Mouse (Mus musculus) hindbrain, embryonic 13.5 days (tissue): Measurements from ENCODE around the gene Hoxd13. TPM values are rescaled to one million over a fixed set of nuclear protein-coding genes. Genes with fewer than 3 reads are reported as not detected.

ENCODE experiments used
- ATAC-seq: fragments of 200-750 bp; cut with Nextera tagmentation; 2 replicates; pipeline ENCODE4 v1.8.0; 2017; ENCODE audit warnings: moderate TSS enrichment; ENCODE audit not compliant: low FRiP score
- H3K27ac ChIP-seq: fragments of 300-500 bp; sonication (generic); 2 replicates; pipeline ENCODE4 v1.5.1; 2015; ENCODE audit warnings: inconsistent platforms, mild to moderate bottlenecking, moderate library complexity
- H3K27me3 ChIP-seq: fragments of 300-500 bp; sonication (generic); 2 replicates; pipeline ENCODE4 v1.6.1; 2015; ENCODE audit warnings: mild to moderate bottlenecking, inconsistent platforms
- H3K36me3 ChIP-seq: fragments of 300-500 bp; sonication (generic); 2 replicates; pipeline ENCODE4 v1.6.1; 2015; ENCODE audit warnings: mild to moderate bottlenecking, inconsistent platforms
- H3K4me1 ChIP-seq: fragments of 300-500 bp; sonication (generic); replicated peaks from 2 replicates; pipeline ENCODE4 v1.6.1; 2015; ENCODE audit warnings: inconsistent platforms
- H3K4me2 ChIP-seq: fragments of 300-500 bp; sonication (generic); 2 replicates; pipeline ENCODE4 v1.6.1; 2015; ENCODE audit warnings: inconsistent platforms, mild to moderate bottlenecking, moderate library complexity
- H3K4me3 ChIP-seq: fragments of 300-500 bp; sonication (generic); 2 replicates; pipeline ENCODE4 v1.5.1; 2015; ENCODE audit warnings: mild to moderate bottlenecking, inconsistent platforms
- H3K9ac ChIP-seq: fragments of 300-500 bp; sonication (generic); 2 replicates; pipeline ENCODE4 v1.6.1; 2015; ENCODE audit warnings: mild to moderate bottlenecking, inconsistent platforms
- H3K9me3 ChIP-seq: fragments of 300-500 bp; sonication (generic); 2 replicates; pipeline ENCODE4 v1.6.1; 2016; ENCODE audit warnings: inconsistent platforms
- WGBS: fragments of 180-500 bp; shearing (Covaris S2); methylation state at CpG from one replicate; pipeline ENCODE4 v1.1.7; 2015; 5-methylcytosine and 5-hydroxymethylcytosine counted together
- polyA plus RNA-seq: library from polyadenylated mRNA; unstranded; fragments of >200 nt; fragmentation: Nextera tagmentation; extraction: Ambion mirVana; gene quantifications from 2 replicates; pipeline ENCODE4 v1.2.1, GENCODE M21; 2015

The Hoxd13 gene
- polyA plus RNA-seq, 1 experiment from 2014 or later = not detected

GRCm38 (mm10) chr2:74701949-74702819, 34.1 kb downstream of the Hoxd13 start:
- H3K27me3 ChIP-seq = peaks cover 96% of the 10 kb centered on the region
- no peak overlapping the region for H3K27ac ChIP-seq
- WGBS = 10% methylated on average over 17 of the region's 17 CpGs
- peaks cover 24% of the 10 kb centered on the region for H3K4me1 ChIP-seq
- no peaks in the 10 kb centered on the region for H3K9me3 ChIP-seq
- no peak for ATAC-seq
- no peak overlapping the region for H3K4me2 ChIP-seq
- no peak overlapping the region for H3K4me3 ChIP-seq
- H3K9ac ChIP-seq = no peak overlapping the region
- H3K36me3 ChIP-seq = no peaks in the 10 kb centered on the region

- Histone ChIP-seq H3K9me3 (no peaks in the 10 kb centered on the region), H3K27me3 (peaks cover 96% of the 10 kb centered on the region), H3K9ac (no peak overlapping the region), H3K4me3 (no peak overlapping the region), H3K36me3 (no peaks in the 10 kb centered on the region), H3K4me1 (peaks cover 20% of the 10 kb centered on the region), H3K4me2 (no peak overlapping the region), H3K27ac (no peak overlapping the region)
- WGBS = 7% methylated on average over 6 of the region's 6 CpGs
- ATAC-seq = no peak
Observed at GRCm38 (mm10) chr2:74702820-74703219, 34.7 kb downstream of the Hoxd13 start.

- ATAC-seq = no peak
- H3K27me3 ChIP-seq = peaks cover 96% of the 10 kb centered on the region
- no peak overlapping the region for H3K4me2 ChIP-seq
- H3K9me3 ChIP-seq = no peaks in the 10 kb centered on the region
- peaks cover 15% of the 10 kb centered on the region for H3K4me1 ChIP-seq
- no peak overlapping the region for H3K4me3 ChIP-seq
- 3% methylated on average over 10 of the region's 10 CpGs for WGBS
- H3K36me3 ChIP-seq = no peaks in the 10 kb centered on the region
- no peak overlapping the region for H3K9ac ChIP-seq
- H3K27ac ChIP-seq = no peak overlapping the region
Observed at GRCm38 (mm10) chr2:74703317-74703716, 35.2 kb downstream of the Hoxd13 start.

DNA sequence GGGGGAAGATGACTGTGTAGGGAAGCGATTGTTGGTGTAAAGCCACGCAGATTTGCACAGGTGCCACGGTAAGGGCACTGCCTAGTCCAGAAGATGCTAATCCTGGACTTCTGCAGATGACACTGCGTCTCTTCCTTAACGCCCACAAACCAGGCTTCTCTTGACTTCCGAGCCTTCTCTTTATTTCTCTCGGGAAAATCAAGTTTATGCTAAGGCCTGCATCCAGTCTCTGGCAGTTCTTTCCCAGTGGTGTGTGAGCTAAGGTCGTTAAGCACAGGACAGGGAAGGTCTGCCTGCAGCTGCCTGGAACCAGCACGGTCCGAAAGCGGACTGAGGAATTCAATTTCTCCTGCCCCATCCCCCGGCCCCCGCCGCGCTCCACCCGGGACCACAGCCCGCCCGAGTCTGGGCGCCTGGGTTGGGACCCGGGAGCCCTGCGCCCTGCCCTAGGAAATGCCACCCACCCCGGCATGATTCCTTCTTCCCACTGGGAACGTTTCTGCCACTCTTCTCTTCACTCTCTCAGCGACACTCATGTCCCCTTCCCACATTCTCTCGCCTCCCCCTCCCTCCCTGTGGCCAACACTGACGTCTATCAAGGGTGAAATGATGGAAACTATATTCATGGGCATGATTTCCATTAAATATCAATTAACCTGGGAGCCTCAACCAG, 35.7 kb downstream of the Hoxd13 start:
- no peak for ATAC-seq
- Histone ChIP-seq H3K4me3 (no peak overlapping the region), H3K9ac (no peak overlapping the region), H3K36me3 (no peaks in the 10 kb centered on the region), H3K4me1 (peaks cover 11% of the 10 kb centered on the region), H3K4me2 (no peak overlapping the region), H3K9me3 (no peaks in the 10 kb centered on the region), H3K27me3 (peaks cover 96% of the 10 kb centered on the region), H3K27ac (no peak overlapping the region)
- WGBS = 1% methylated on average over 26 of the region's 26 CpGs

GRCm38 (mm10) chr2:74704393-74704998, 36.4 kb downstream of the Hoxd13 start, which contains the start of gene Hoxd8:
Hoxd8 (plus strand) TSS chr2:74704615.
- Histone ChIP-seq H3K27ac (peak within 1 kb of the TSS; percentile 53), H3K4me1 (peaks cover 11% of the 10 kb centered on the region), H3K27me3 (peaks cover 96% of the 10 kb centered on the region), H3K9me3 (no peaks in the 10 kb centered on the region), H3K4me2 (peak within 1 kb of the TSS; percentile 52), H3K9ac (peak within 1 kb of the TSS; percentile 53; the same call in 1 of the 2 replicates), H3K36me3 (no peaks in the 10 kb centered on the region), H3K4me3 (peak within 1 kb of the TSS; percentile 37)
- WGBS = under 1% methylated on average over 33 of the region's 52 CpGs
- no peak for ATAC-seq

GRCm38 (mm10) chr2:74704999-74705466, 36.9 kb downstream of the Hoxd13 start:
- peak overlapping the region; percentile 53; the same call in 1 of the 2 replicates for H3K9ac ChIP-seq
- no peak for ATAC-seq
- H3K4me2 ChIP-seq = peak overlapping the region; percentile 52
- H3K4me3 ChIP-seq = peak overlapping the region; percentile 37
- no peaks in the 10 kb centered on the region for H3K36me3 ChIP-seq
- peaks cover 11% of the 10 kb centered on the region for H3K4me1 ChIP-seq
- H3K27me3 ChIP-seq = peaks cover 96% of the 10 kb centered on the region
- under 1% methylated on average over 30 of the region's 66 CpGs for WGBS
- no peaks in the 10 kb centered on the region for H3K9me3 ChIP-seq
- H3K27ac ChIP-seq = peak overlapping the region; percentile 53

- H3K27ac ChIP-seq = peak overlapping the region; percentile 53
- peaks cover 11% of the 10 kb centered on the region for H3K4me1 ChIP-seq
- H3K4me3 ChIP-seq = peak overlapping the region; percentile 37
- H3K36me3 ChIP-seq = no peaks in the 10 kb centered on the region
- peak overlapping the region; percentile 53; the same call in 1 of the 2 replicates for H3K9ac ChIP-seq
- no peak for ATAC-seq
- peak overlapping the region; percentile 52 for H3K4me2 ChIP-seq
- no peaks in the 10 kb centered on the region for H3K9me3 ChIP-seq
- H3K27me3 ChIP-seq = peaks cover 96% of the 10 kb centered on the region
- 0% methylated on average over 39 of the region's 85 CpGs for WGBS
Observed at GRCm38 (mm10) chr2:74705467-74706089, 37.5 kb downstream of the Hoxd13 start.

- Histone ChIP-seq H3K4me3 (peak overlapping the region; percentile 2; the same call in 1 of the 2 replicates), H3K9me3 (no peaks in the 10 kb centered on the region), H3K27ac (no peak overlapping the region), H3K9ac (no peak overlapping the region), H3K4me1 (peaks cover 11% of the 10 kb centered on the region), H3K4me2 (0 out of 2 replicates have a peak overlapping the region, but pooled peaks have one; percentile 11), H3K27me3 (peaks cover 95% of the 10 kb centered on the region), H3K36me3 (no peaks in the 10 kb centered on the region)
- whole genome bisulfite sequencing = 3% methylated on average over 13 of the region's 13 CpGs
- ATAC-seq = no peak
Observed at GRCm38 (mm10) chr2:74706393-74706960, 38.4 kb downstream of the Hoxd13 start.

DNA sequence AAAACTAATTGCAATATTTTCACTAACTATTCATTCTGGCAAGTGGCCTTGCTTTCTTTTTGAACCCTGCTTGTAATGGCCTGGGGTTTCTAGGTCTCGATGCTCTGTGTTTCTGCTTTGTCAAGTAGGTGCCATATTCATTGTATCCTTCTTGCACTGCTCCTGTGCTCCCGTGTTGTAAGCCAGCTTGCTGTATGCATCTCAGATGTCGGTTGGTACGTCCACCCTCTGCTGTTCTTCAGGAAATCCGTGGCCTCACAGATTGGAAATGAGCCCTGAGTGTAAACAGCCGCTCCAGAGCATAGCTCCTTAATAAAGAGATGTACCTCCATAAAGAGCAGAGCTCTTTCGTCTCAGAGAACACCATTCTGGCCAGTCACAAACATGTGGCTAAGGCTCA, 39.5 kb downstream of the Hoxd13 start:
- 9% methylated on average over 7 of the region's 7 CpGs for WGBS
- Histone ChIP-seq H3K27ac (no peak overlapping the region), H3K36me3 (no peaks in the 10 kb centered on the region), H3K4me3 (peak overlapping the region; percentile 7; the same call in 1 of the 2 replicates), H3K9ac (no peak overlapping the region), H3K9me3 (no peaks in the 10 kb centered on the region), H3K27me3 (peaks cover 97% of the 10 kb centered on the region), H3K4me2 (0 out of 2 replicates have a peak overlapping the region, but pooled peaks have one; percentile 4), H3K4me1 (peaks cover 18% of the 10 kb centered on the region)
- ATAC-seq = no peak

DNA sequence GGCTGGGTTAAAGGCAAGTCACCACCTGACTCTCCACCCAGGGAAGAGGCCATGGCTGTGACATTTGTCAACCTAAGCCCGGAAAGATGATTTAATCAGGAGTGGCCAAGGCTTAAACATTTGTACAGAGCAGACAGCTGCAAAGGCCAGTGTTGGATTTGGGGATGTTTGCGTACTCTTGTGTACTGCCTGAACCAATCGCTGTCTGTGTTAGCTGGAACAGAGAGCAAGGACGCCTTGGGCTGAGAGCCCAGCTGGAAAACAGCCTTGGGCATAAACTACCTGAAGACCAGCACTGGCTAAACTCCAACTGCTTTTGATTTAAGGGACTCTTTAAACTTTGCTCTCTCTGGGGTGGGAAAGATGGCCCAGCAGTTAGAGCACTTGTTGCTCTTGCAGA, 40.6 kb downstream of the Hoxd13 start:
- H3K36me3 ChIP-seq = no peaks in the 10 kb centered on the region
- ATAC-seq = no peak
- peaks cover 18% of the 10 kb centered on the region for H3K4me1 ChIP-seq
- H3K4me2 ChIP-seq = no peak overlapping the region
- H3K27ac ChIP-seq = no peak overlapping the region
- WGBS = 7% methylated on average over 4 of the region's 4 CpGs
- no peak overlapping the region for H3K9ac ChIP-seq
- H3K27me3 ChIP-seq = peaks cover 96% of the 10 kb centered on the region
- H3K9me3 ChIP-seq = no peaks in the 10 kb centered on the region
- no peak overlapping the region for H3K4me3 ChIP-seq
